Mouse (Mus musculus): Measurements from ENCODE around the gene Ccna2. TPM values are rescaled to one million over a fixed set of nuclear protein-coding genes. Genes with fewer than 3 reads are reported as not detected.

Gene Ccna2
- polyA plus RNA-seq (2017; shearing (Covaris generic)) = 4.2 TPM

DNA sequence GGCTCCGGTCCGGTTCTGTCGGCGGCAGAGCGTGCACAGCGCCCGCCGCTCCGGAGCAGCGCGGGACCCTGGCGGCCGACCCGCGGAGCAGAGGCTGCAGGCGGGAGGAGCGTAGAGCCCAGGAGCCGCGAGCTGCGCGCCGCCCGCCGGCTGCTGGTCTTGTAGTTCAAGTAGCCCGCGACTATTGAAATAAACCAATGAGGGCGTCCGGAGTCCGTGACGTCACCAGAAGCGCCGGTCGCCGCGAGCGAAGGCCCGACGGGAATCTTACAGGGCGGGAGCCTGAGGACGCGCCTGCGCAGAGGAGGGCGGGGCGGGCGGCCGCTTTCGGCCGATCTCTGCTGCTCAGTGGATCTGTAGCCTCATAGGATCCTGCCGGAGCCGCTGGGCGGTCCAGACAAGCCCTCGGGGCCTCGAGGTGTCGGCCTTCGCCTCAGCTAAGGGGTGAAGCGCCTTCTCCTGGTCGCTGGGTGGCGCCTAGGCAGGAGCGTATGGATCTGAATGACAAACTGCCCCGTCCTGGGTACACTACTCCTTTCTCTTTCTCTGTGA lies at the start of gene Ccna2:
Gene Ccna2, minus strand, starts transcription at position 324 of the 552 bp plus-strand sequence.

DNA sequence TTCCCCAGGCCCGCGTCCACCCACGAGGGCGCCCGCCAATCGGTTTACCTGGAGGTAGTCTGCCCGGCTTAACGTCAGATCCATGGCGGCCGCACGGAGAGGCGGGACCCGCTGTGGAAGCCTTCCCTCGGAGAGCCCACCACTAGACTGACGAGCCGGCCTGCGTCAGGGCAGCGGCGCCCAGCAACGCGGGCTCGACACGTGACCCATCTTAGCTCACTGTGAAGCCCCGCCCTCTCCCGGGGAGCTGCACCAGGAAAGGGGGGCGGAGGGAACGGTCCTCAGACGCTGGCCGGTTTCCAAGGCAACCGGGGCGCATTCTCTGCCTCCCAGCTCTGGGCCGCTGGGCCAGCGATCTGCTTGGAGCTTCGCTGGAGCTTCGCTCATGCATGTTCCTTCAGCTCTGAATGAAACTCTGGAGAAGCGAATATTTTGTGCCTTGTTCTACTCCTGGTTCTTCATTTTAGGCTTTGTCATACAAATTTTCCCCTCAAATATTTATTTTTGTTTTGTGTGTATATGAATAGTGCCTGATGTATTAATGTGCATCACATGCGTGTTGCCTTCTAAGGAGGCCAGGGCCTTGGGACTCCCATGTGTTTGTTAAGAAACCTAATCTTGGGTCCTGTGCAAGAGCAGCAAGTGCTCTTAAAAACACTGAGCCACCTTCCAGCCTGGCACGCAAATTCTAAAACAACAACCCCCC lies 41.4 kb upstream of the Ccna2 start, which contains the start of gene Bbs7:
Gene Bbs7, minus strand, starts transcription at position 276 of the 706 bp plus-strand sequence.

GRCm38 (mm10) chr3:36552406-36553047 lies 19.4 kb downstream of the Ccna2 start, which contains the start of gene Exosc9:
Gene Exosc9 (plus strand): TSS chr3:36552606.

DNA sequence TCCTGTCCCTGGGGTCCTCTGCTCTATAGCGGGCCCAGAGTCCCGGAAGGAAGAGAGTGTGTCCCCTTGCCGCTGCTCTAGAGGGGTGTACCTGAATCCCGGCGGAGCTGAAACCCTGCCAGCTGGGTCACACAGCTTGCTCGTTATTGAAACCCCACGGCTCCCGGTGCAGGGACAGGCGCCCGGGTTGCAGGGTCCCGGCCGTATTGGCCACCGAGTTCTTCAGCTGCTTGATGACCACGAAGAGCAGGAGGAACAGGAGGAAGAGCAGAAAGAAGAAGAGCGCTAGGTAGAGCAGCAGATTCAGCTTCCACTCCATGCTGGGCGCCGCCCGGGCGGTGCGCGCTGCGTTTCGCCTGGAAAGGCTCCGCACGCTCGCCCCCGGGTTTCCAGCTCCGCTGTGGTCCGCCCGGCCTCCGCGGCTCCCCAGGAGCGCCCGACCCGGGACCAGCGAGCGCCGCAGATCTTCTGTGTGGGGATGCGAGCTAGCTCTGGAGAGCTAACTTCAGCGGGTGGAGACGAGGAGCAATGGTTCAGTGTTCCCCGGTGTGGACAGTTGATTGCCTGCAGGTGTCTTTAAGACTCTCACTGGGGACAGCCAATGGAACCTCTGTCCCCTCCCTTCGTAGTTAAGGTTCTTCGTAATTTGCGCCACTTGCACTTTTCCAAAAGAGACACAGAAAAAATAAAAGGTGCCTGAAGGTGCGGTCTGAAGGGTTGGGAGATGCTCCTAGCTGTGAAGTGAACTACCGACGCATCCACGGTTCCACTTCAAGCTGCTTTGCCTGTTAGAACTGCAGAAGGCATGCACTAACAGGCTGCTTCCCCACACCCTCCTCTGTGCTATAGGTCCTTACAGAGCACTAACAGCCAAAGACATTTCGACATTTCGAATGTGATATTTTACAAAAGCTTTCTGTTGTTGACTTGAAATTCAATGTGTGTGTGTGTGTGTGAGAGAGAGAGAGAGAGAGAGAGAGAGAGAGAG lies 50.6 kb downstream of the Ccna2 start, which contains the start of gene Gm11549:
Gene Gm11549, minus strand, starts transcription at position 741 of the 988 bp plus-strand sequence.

Other genes starting within 250 kb of the Ccna2 start
- 186 TPM for gene Anxa5, start 96.3 kb downstream of the Ccna2 start, polyA plus RNA-seq (2017; shearing (Covaris generic))
- 1.5 TPM for gene 1810062G17Rik, start 96.2 kb downstream of the Ccna2 start, polyA plus RNA-seq (2017; shearing (Covaris generic))
- gene Gm11549, start 50.3 kb downstream of the Ccna2 start, polyA plus RNA-seq (2017; shearing (Covaris generic)) = not detected
- gene Exosc9, start 19.5 kb downstream of the Ccna2 start, polyA plus RNA-seq (2017; shearing (Covaris generic)) = 56.0 TPM
- 0.61 TPM for gene Bbs7, start 41.3 kb upstream of the Ccna2 start, polyA plus RNA-seq (2017; shearing (Covaris generic))
- gene Trpc3, start 118.0 kb upstream of the Ccna2 start, polyA plus RNA-seq (2017; shearing (Covaris generic)) = not detected